Mouse (Mus musculus) E14TG2a.4 (cell line): Measurements from ENCODE around the gene Trim41.
"Not testable (repeated sequence)": the region's sequence is repeated elsewhere in the genome, so short reads cannot be mapped to it uniquely, and the experiment has no call there.

Source experiments
- H3K27me3 ChIP-seq: 2 replicates; pipeline ENCODE4 v1.6.1; 2014; ENCODE audit warnings: low read length, control low read depth; ENCODE audit not compliant: insufficient read depth
- H3K36me3 ChIP-seq: 2 replicates; pipeline ENCODE4 v1.6.1; 2014; ENCODE audit warnings: low read length, control low read depth; ENCODE audit not compliant: insufficient read depth
- H3K4me1 ChIP-seq: replicated peaks from 2 replicates; pipeline ENCODE4 v1.6.1; 2014; ENCODE audit warnings: low read depth, low read length, control low read depth
- H3K4me3 ChIP-seq: replicated peaks from 2 replicates; pipeline ENCODE4 v1.5.1; 2014; ENCODE audit warnings: mild to moderate bottlenecking, low read length
- H3K9me3 ChIP-seq: 2 replicates; pipeline ENCODE4 v1.6.1; 2014; ENCODE audit warnings: low read length, control low read depth
- CTCF ChIP-seq: conservative IDR thresholded peaks from 2 replicates; pipeline ENCODE4 v1.5.1; 2014; ENCODE audit warnings: low read length
- NANOG ChIP-seq: IDR thresholded peaks from 2 replicates; pipeline ENCODE4 v1.6.1; 2014; ENCODE audit warnings: borderline replicate concordance, low read length, mixed read lengths
- POU5F1 ChIP-seq: IDR thresholded peaks from 2 replicates; pipeline ENCODE4 v1.6.1; 2014; ENCODE audit warnings: low read length, borderline replicate concordance

Gene Trim41

DNA sequence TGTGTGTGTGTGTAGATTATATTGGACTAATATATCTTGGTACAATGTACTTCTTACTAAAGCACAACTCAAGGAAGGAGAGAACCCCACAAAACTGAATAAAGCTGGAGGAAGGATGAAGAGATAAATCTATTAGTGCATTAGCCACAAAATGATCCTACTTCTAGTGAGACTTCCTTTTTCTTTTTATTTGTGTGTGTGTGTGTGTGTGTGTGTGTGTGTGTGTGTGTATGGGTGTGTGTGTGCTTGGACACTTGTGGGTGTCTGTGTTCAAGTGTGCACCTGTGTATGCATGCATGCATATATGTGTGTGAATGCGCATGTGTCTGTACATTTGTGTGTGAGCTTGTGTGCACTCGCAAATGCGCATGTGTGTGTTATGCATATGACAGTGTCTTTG lies 24.0 kb downstream of the Trim41 start:
- Histone ChIP-seq H3K4me3 (no peak overlapping the region), H3K4me1 (peaks cover 51% of the 10 kb centered on the region), H3K36me3 (peaks cover 25% of the 10 kb centered on the region), H3K9me3 (no peaks in the 10 kb centered on the region), H3K27me3 (no peaks in the 10 kb centered on the region)
- no peak for TF ChIP-seq NANOG
- no peak for TF ChIP-seq CTCF
- TF ChIP-seq POU5F1 = no peak

DNA sequence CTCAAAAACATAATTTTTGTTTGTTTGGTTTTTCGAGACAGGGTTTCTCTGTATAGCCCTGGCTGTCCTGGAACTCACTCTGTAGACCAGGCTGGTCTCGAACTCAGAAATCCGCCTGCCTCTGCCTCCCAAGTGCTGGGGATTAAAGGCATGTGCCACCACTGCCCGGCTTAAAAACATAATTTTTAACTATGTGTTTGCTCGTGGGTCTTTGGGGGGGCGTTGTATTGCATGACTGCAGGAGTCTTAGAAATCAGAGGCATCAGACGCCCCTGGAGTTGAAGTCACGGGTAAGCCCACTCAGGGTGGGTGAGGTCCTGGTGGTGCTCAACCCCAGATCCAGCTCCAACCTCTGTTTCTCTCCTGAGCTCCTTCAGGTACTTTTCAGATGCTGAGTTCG lies 25.3 kb downstream of the Trim41 start:
- not testable (repeated sequence) for H3K9me3 ChIP-seq, H3K27me3 ChIP-seq
- peaks cover 51% of the 10 kb centered on the region for H3K4me1 ChIP-seq
- peaks cover 25% of the 10 kb centered on the region for H3K36me3 ChIP-seq
- 0 out of 2 replicates have a peak overlapping the region, but pooled peaks have one; percentile 46 for H3K4me3 ChIP-seq

DNA sequence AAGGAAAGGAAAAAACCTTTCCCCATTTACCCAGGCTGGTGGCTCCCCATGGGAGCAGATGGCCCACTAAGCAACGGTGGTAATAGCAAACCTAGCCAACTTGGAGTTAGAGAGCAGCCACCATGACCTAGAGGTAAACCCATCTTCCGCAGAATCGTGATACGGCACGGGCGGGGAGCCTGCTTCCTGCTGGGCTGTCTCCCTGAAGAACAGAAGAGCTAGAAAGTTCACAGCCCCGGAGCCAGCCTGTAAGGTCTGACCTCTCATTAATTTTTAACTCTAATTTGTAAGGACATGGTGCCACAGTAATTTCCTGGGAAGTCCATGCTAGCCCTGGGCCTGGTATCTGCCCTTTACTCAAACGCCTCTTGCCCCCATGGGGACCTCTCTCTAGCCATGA lies 26.2 kb downstream of the Trim41 start:
- Histone ChIP-seq H3K4me1 (peaks cover 44% of the 10 kb centered on the region), H3K27me3 (no peaks in the 10 kb centered on the region), H3K4me3 (peak overlapping the region; percentile 46), H3K9me3 (no peaks in the 10 kb centered on the region), H3K36me3 (peaks cover 25% of the 10 kb centered on the region)
- no peak for TF ChIP-seq CTCF
- TF ChIP-seq NANOG = no peak

DNA sequence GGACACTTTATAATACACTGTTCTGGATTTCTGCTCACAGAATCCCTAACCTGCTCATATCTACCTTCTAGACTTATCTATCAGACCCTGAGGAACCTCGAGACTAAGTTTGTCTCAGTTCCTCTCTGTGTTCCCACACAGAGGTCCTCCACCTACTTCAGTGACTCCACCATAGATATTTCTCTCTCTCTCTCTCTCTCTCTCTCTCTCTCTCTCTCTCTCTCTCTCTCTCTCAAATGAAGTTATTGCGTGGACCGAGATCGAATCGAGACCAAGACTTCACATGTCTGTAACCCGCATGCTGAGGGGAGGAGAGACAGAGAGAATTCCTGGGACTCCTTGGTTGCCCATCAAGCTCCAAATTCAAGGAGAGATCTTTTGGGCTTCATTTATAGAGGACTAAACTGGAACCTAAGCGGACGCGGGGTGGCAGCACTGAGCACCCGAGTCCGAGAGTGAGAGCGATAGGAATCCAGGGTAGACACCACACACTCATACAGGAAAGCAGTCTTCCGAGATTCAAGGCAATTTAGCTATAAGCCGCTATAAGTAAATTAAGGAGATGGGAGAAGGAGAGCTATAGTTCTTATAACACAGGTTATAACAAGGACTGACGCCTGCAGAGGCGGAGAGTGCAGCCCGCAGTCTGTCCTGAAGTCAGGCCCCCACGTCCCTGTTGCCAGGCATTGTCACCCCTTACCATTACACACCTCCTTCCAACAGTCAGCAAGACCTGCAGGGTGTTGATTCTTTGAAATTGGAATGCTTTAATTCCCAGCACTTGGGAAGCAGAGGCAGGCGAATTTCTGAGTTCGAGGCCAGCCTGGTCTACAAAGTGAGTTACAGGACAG lies 27.0 kb downstream of the Trim41 start:
- TF ChIP-seq NANOG = no peak
- TF ChIP-seq CTCF = peak; percentile 75
- TF ChIP-seq POU5F1 = no peak
- H3K4me3 ChIP-seq = peak overlapping the region; percentile 55
- H3K9me3 ChIP-seq = peaks cover 6% of the 10 kb centered on the region; the same call in 1 of the 2 replicates
- peaks cover 44% of the 10 kb centered on the region for H3K4me1 ChIP-seq
- H3K27me3 ChIP-seq = no peaks in the 10 kb centered on the region
- H3K36me3 ChIP-seq = peaks cover 23% of the 10 kb centered on the region

DNA sequence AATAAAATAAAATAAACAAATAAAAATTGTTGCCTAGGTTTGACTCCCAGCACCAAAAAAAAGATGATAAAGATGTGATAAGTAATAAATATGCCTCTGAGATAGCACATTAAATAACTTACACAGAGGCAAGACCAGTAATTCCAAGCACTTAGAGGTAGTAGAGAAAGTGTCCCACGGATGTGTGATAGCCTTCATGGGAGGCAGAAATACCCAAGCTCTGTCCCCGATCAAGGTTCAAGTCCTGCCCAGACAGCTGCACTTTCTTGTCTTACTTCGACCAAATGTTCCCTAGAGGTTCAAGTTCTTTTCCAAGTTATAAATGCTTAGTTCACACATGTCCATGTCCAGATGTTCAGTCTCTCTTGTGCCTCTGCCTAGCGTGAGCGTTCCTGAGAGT lies 27.9 kb downstream of the Trim41 start:
- peaks cover 17% of the 10 kb centered on the region for H3K36me3 ChIP-seq

DNA sequence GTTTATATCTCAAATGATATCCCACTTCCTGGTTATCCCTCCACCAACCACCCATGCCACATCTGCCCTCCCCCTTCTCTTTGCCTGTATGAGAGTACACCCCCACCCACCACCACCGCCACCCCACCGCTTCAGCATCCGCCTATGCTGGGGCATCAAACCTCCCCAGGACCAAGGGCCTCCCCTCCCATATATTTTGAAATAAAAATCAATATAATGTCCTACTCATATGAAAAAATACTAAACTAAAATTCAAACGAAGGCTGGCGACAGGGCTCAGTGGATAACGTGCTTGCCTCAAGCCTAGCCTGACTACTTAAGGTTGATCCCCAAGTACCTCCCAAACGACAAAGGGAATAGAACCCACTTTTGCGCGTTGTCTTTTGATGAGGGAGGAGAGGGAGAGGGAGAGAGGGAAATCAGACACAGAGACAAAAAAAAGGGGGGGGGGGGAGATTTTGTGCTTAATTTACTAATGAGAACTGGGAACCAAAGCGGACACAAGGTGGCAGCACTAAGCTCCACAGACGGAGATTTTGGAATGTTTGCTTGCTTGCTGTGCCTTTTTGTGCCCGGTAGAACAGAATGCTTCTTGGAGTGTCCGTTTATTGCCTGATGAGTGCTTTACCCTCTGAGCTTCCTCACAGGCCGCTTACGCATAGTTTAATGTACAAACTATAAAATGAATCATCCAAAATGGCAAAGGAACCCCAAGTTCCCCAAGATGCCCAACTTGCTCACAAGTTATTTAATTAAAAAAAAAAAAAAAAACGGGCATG lies 28.7 kb downstream of the Trim41 start:
- Histone ChIP-seq H3K4me3 (peak overlapping the region; percentile 69), H3K36me3 (peaks cover 12% of the 10 kb centered on the region), H3K4me1 (peaks cover 45% of the 10 kb centered on the region), H3K9me3 (peaks cover 7% of the 10 kb centered on the region; the same call in 1 of the 2 replicates), H3K27me3 (no peaks in the 10 kb centered on the region)
- TF ChIP-seq POU5F1 (no peak), CTCF (peak; percentile 53), NANOG (no peak)

More for the DNA sequence above, 27.9 kb downstream of the Trim41 start:
- Histone ChIP-seq H3K4me1 (peaks cover 44% of the 10 kb centered on the region), H3K27me3 (no peaks in the 10 kb centered on the region), H3K9me3 (peaks cover 7% of the 10 kb centered on the region; the same call in 1 of the 2 replicates), H3K4me3 (no peak overlapping the region)
- TF ChIP-seq NANOG (no peak), POU5F1 (no peak), CTCF (no peak)

DNA sequence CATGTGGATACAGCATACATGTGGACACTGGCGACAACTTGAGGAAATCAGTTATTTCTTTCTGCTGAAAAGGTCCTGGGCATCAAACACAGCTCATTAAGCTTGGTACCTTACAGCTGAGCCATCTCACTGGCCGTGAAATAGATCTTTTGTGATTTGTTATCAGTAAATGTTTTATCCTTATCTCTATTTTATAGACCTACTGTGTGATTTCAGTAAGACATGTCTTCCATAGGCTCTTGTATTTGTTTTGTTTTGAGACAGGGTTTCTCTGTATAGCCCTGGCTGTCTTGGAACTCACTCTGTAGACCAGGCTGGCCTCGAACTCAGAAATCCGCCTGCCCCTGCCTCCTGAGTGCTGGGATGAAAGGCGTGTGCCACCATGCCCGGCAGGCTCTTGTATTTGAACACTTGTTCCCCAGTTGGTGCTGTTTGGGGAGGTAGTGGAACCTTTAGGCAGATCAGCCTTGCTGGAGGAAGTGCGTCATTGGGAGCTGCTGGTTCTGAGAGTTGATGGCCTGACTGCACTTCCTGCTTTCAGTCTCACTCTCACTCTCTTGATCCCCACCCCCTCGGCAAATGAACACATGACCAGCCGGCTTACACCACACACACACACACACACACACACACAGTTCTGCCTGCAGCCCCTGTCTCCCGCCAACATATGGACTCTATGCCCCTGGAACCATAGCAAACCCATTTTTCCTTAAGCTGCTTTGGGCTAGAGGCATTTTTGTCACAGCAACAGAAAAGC lies 29.5 kb downstream of the Trim41 start:
- H3K4me3 ChIP-seq = peak overlapping the region; percentile 69
- H3K27me3 ChIP-seq = no peaks in the 10 kb centered on the region
- H3K36me3 ChIP-seq = peaks cover 3% of the 10 kb centered on the region; the same call in 1 of the 2 replicates
- TF ChIP-seq POU5F1 (no peak), NANOG (no peak), CTCF (no peak)
- peaks cover 52% of the 10 kb centered on the region for H3K4me1 ChIP-seq
- H3K9me3 ChIP-seq = peaks cover 7% of the 10 kb centered on the region; the same call in 1 of the 2 replicates

DNA sequence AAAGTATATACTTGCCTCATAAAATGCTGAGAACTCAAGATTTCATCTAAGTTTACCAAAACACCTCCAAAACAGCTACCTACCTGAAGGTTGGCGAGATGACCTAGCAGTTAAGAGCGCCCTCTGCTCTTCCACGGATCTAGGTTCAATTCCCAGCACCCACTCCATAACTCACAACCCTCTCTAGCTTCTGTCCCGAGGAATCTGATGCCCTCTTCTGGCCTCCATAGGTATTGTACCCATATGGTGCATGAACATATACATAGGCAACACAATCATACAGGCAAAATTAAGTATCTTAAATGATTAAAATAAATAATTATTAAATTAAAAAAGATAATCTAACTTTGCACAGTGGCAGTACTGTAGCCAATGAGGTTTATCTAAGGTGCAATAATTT lies 34.9 kb downstream of the Trim41 start:
- Histone ChIP-seq H3K9me3 (peaks cover 7% of the 10 kb centered on the region; the same call in 1 of the 2 replicates), H3K4me1 (peaks cover 31% of the 10 kb centered on the region)
- no peak for TF ChIP-seq NANOG
- TF ChIP-seq CTCF = peak; percentile 59

More for the DNA sequence above, 34.9 kb downstream of the Trim41 start:
- no peaks in the 10 kb centered on the region for H3K36me3 ChIP-seq
- no peaks in the 10 kb centered on the region for H3K27me3 ChIP-seq
- no peak overlapping the region for H3K4me3 ChIP-seq
